Mouse (Mus musculus): ENCODE measurements at regions not wholly inside any gene's neighbourhood (a gene's known extent, or its start where the extent isn't known, plus 50 kb on each side); places are given as distances from the start of the nearest gene placed in this dataset.

DNA sequence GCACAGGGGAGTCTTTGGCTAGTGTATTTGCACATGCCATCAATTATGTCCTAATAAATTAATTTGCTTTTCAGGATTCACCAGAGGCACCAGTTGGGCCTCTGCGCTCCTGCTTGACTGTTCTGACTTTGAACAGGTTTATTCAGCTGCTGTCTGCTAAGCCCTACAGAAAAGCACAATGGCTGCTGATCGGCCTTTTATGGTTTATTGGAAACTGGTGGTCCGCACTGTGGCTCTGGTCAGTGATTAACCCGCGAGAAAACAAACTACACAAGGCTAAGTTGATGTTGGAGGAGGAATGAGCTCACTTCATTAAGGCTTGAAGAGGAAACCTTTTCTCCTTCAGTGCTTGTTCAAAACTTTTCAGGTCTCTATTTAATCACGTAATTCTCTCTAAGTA, 208.4 kb upstream of the Gpr101 start:
- no peak for ATAC-seq (ENCODE audit: poor library complexity, severe bottlenecking)

DNA sequence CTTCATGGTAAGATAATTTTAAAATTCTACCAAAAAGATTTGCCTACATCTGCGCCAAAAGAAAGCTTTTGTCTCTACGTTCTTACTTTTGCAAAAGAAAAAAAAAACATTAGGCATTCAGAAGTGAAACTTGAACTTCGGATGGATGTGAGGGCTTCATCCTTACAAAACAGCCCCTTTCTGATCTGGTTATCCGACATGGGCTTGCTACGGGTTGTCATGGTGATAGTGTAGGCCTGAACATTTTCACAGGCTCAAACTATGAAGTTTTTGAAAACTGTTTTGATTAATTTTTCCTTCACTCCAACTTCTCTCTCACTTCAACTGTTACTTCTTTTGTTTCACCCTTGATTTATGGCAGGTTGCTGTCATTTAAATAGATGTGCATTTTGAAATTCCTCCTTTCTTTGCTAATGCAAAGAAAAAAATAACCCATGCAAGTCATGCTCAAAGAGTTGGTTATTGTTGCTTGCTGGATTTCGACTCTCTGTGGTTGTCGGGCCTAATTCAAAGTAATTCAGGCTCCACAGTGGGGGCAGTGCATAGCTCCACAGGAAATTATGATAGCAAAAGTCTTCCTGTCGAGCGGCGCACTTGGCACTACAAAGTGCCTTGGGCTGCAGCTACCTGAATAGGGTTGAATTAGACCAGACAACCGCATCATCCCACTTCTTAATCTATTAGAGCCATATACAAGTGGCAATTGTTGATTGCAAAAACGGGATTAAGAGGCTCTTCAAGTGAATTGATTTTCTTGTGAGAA, 205.7 kb upstream of the Gpr101 start:
- ATAC-seq (ENCODE audit: poor library complexity, severe bottlenecking), result no peak

DNA sequence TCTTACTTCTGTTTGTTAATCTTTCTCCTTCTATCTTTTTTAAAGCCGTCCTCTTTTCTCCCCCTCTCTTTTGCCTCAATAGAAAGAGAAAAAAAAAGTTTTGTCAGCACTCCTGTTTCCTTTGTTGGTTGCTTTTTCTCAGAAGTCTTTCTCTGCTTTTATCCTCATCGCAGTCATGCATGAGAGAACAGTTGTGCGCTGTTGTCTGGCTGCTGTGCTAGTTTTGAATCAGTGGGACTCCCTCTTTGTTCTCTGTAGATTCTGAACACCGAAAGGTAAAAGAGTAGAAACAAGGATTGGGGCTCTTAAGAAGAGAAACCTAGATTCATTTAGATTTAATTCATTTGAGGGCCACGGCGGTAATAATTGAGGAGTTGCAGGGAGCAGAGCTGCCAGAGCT, 204.9 kb upstream of the Gpr101 start:
- ATAC-seq (ENCODE audit: poor library complexity, severe bottlenecking), result no peak

DNA sequence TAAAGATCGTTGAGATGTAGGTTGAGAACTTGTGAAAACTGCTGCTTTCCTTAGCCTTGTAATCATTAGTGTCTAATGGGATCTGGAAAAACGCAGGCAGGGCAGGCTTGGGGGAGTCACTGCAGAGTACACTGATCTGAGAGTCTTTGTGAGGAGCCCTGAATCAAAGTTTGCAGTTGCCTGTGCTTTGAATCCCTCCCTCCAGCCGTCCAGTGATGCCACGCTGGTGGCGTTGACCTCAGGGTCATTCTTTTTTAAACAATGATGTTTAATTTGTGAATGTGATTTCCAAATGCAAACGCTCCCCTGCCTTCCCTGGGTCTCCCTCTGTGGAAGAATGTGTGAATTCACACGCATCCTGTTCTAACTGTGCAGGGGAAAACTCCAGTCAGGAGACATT, 204.4 kb upstream of the Gpr101 start:
- no peak for ATAC-seq (ENCODE audit: poor library complexity, severe bottlenecking)

DNA sequence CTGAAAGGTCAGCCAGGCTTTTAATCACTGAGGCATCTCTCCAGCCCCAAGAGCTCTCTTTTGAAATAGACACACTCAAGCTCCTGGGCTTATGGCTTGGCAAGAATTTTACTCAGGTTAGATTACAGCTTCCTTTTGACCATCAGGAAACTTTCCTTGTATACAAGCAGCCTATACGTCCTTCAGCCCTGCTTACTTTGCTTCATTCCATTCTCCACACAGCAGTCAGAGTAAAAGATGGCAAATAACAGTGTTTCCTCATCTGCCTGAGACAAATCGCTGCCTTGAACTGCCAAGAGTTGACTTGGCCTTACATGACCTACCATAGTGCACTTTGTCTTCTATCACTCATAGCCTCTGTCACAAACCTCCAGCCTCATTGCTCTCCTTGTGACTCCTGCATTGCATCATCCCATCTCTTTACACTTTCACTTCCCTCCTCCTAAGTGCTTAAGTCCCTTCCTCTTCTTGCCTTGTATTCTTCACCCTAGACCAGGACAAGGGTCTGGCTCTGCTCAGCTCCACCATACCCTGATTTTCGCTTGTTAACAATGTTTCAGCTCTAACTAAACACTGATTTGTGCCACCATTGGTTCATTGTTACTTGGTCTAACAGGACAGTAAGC, 203.2 kb upstream of the Gpr101 start:
- ATAC-seq (ENCODE audit: poor library complexity, severe bottlenecking), result peak; percentile 87

DNA sequence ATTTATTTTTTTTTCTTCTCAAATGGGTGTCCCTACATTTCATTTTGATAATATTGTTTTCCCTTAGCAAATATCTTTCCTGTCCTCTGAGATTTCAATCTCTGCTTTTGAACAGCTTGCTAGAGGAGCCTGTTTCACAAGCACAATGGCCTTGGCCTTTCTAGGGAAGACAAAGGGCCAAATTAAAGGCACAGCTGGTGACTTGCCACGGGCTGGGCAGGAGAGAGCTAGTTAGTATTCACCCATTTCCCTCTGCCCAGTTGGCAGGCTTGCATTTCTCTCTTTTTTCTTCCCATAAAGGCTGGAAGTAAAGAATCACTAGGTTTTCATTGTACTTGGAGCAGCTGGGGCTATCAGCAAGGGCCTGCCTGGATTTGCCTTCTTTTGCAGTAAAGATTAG, 188.9 kb upstream of the Gpr101 start:
- ATAC-seq (ENCODE audit: poor library complexity, severe bottlenecking), result no peak

DNA sequence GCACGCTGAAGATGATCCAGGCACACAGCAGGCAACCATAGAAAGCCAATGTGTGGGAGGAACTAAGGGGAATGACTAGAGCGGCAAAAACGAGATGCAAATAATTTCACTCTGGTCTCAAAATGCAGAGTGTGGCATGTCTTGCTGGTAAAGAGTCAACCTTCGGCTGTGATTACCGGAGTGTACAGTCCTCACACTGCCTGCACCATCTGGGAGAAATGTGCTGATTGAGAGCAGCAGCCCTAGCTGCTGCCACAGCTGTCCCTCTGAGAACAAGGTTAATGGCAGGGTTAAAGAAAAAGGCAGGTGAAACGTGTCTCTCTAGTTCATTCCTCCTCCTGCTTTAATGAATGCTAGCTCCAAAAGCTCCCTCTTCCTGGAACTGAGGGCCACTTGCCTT, 173.2 kb upstream of the Gpr101 start:
- ATAC-seq (ENCODE audit: poor library complexity, severe bottlenecking), result no peak

DNA sequence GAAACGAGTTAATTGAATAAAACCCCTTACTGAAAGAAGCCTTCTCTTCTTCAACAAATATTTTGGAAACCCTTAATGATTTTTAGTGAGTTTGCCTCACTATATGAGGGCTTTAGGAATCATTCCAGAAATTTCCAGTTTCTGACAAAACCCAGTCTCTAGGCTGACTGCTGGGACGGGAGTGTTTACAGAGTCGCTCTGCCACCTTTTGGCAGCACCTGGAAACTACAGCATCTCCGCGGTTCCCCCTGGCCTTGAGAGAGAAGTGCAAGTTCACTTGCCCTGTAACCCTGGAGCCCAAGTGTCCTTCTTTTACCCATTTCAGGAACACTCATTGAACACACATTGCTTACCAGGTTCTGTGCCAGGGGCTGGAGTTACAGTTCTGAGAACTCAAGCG, 171.4 kb upstream of the Gpr101 start:
- no peak for ATAC-seq (ENCODE audit: poor library complexity, severe bottlenecking)

DNA sequence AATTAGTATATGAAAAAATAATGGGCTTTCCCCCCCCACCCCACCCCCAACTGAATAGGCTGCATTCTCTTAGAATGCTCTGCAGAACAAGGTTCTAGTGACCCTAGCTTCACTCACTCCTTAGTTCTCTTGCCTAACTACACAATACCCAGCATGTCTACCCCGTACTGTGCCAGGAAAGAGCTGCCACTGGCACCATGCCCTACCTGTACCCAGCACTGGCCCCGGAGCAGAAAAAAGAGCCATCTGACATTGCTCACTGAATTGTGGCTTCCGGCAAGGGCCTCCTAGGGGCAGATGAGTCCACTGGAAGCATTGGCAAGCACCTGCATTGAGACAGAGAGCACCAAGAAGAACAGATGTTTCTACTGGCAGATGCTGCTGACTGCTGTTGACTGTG, 156.0 kb upstream of the Gpr101 start:
- ATAC-seq (ENCODE audit: poor library complexity, severe bottlenecking), result no peak

DNA sequence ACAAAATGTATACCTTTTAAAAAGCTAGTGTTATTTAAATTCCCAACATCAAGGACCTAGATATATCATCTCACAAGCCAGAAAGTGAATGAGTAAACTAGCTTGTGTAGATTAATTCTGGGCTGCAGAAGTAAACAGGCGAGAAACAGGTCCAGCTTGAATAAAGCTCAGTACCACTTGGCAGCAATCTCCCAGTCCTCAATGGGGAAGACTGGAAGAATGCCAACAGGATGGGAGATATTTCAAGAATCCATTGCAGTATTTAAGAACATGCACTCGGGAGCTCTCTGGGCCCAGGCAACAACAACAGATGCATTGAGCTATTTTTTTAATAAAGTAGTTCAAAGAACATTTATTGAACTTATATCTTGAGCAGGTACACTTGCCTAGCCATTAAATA, 152.5 kb upstream of the Gpr101 start:
- no peak for ATAC-seq (ENCODE audit: poor library complexity, severe bottlenecking)

DNA sequence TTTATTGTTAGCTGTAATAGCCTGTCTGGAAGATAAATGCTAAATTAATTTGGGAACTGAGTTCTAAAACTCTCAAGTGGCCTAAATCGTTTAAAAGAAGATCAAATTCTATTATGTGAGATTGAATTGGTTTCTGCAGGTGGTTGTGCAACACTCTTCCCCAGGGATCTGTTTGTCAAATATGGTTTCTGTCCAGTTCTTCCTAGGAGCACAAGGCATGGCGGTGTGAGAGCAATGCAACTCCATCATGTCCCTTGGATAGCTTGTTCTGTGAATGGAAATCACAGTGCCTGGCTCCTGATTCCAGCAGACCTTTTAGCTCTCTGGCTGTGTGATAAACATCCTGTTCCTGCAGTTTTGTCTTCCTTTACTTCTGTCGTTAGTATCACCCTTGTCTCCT, 151.9 kb upstream of the Gpr101 start:
- no peak for ATAC-seq (ENCODE audit: poor library complexity, severe bottlenecking)
